Mouse (Mus musculus): ENCODE data around the gene Gm45208.
"Not testable (repeated sequence)": the region's sequence is repeated elsewhere in the genome, so short reads cannot be mapped to it uniquely, and the experiment has no call there.

The Gm45208 gene

GRCm38 (mm10) chrX:7721514-7722281 lies at the start of gene Gm45208:
Gene Gm45208 (plus strand): TSS chrX:7722245.
- DNase-seq (ENCODE audit: low spot score): peak; percentile 60

GRCm38 (mm10) chrX:7672739-7673138 lies 49.3 kb upstream of the Gm45208 start:
- DNase-seq (ENCODE audit: low spot score): no peak

DNA sequence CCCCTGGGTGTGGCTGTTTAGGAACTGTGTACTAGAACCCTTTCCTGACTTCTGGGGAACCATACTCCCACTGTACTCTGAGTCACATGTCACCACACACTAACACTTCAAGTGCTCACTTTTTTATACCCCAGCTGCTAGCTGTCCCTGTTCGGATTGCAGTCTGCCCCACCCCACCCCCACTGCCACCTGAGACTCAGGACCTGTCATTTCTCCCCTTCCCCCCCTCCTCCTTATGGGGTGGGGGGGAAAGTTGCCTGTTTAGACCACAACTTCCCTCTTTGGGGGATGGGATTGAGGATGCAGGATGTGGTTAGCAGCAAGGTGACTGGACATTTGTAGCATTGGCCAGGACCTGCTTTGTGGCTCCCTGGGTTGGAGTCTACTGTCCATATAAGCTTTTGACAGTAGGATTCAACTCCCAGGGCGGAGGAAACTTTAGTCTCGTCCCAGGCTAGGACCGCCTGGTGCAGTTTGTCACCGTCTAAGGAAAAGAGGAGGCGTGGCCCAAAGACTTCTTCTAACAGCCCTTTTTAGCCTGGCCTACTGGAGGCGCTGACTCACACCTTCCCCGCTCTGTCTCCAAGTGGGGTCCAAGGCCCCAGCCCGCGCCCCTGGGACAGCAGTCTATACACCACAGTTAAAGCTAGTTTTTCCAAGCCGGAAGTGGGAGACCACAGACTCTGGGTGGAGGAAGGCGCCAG lies 48.3 kb upstream of the Gm45208 start:
- DNase-seq (ENCODE audit: low spot score): no peak

DNA sequence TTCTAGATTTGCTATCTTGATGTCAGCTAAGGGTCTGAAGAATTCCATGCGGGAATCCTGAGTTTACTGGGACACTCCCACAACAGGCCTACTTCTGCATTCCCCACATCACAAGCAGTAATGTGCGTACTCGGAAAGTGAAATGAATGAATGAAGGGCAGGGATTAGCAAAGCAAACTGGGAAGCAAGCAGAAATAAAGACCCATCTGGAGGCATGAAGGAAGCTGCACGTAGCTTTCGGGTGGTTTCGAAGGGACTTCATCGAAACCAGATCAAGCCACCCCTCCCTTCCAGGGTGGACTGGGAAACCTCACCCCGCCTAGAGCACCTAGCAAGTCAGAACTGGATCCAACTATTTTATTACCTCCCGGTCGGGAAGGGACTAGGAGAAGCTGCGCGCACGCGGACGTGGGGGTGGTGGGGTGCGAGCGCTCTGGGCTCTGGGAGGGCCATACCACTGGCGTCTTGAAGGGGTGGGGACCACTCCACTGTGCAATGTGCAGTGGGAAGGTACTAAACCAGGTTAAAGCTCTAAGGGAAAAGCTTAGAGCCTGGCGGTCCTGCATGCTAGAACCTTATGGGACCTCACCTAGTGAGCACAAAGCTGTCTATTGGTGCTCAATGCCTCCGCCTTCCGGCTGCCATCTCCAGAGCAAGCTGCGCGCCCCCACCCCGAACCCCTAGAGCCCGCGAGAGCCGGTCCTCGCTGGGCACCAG lies 47.6 kb upstream of the Gm45208 start:
- no peak for DNase-seq (ENCODE audit: low spot score)

DNA sequence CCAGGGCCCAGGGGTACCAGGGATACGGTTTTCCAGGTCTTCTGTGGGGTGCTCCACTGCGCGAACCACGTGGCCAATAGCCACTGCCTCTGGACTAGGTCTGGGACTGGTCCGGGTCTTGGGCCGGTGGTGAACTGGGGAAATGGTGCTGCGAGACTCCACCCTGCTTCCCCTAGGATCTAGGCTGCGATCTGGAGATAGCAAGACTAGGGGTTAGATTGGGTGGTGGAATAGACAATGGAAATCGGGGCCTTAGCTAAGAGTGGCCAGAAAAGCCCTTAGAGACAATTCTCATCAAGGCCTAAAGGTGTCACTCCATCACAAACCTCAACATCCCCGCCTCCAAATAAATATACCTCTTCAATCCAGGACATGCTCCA lies 47.1 kb upstream of the Gm45208 start:
- DNase-seq (ENCODE audit: low spot score): no peak

GRCm38 (mm10) chrX:7678986-7679385 lies 43.1 kb upstream of the Gm45208 start:
- no peak for DNase-seq (ENCODE audit: low spot score)

- peak; percentile 88 for DNase-seq (ENCODE audit: low spot score)
Measured at GRCm38 (mm10) chrX:7679405-7680056, 42.5 kb upstream of the Gm45208 start.

DNA sequence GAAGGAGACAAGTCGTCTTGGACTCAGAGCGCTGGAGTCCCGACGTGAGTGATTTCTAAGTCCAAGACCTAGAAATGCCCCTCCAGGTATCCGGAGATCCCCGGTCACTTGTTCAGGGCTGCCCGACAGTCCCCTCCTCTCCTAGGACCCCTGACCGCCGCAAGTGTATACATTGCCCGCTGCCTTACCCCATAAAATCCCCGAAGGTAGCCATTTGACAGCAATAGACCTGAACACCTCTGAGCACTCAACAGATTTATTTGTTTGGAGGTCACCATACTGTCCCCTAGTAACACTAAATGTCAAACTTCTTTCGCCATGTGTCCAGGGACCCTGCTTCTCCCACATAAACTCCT lies 42.0 kb upstream of the Gm45208 start:
- DNase-seq (ENCODE audit: low spot score): no peak

- DNase-seq (ENCODE audit: low spot score): no peak
Measured at GRCm38 (mm10) chrX:7680864-7681263, 41.2 kb upstream of the Gm45208 start, which contains the start of gene Magix. Gene Magix (minus strand): TSS chrX:7681251.

DNA sequence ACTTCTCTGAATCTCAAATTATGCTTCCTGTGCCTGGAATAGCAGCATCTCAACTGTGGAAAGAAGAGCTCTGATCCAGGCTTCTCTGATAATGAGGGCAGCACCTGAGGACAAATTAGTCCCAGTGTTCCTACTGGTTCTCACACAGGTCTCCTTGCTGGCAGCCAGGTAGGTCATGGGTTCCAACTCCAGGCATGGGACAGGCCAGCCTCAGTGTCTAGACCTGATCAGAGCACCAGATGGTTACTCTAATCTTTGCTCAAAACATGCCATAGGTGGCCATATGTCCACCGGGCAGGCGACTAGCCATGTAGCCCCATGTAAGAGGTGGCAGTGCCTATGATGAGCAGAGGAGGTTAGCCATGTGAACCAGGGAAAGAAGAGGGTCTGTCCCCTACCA lies 33.7 kb upstream of the Gm45208 start:
- no peak for DNase-seq (ENCODE audit: low spot score)

- no peak for DNase-seq (ENCODE audit: low spot score)
Measured at GRCm38 (mm10) chrX:7690486-7690885, 31.6 kb upstream of the Gm45208 start.

DNA sequence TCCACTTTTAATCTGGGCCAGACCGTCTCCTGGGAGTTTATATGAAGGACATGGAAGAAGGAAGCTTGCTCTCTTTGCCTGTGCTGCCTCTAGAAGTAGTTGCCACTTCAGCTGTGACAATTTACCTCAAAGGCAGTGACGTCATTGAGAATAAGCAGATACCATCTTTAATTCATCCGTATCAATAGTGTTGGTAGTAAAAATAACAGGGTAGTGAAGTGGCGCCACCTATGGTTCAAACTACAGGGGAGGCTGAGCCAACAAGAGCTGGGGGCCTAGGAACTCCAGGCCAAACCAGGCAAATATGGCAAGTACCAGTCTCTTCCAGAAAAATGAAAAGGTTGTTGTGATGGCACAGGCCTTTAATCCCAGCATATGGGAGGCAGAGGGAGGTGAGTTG lies 29.2 kb upstream of the Gm45208 start:
- DNase-seq (ENCODE audit: low spot score): peak; percentile 28

DNA sequence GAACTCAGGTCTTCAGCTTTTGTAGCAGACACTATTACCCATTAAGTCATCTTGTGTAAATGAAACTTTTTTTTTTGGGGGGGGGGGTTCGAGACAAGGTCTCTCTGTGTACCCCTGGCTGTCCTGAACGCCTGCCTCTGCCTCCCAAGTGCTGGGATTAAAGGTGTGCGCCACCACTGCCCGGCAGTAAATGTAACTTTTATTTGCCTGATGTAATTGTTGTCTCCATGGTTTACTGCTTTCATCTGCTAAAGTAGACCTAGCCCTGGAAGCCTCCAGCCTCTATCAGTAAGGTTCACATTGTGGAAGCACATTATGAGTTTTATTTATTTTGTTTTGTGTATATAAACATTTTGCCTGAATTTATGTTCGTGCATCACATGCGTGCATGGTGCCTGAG lies 25.5 kb upstream of the Gm45208 start:
- DNase-seq (ENCODE audit: low spot score): no peak

DNA sequence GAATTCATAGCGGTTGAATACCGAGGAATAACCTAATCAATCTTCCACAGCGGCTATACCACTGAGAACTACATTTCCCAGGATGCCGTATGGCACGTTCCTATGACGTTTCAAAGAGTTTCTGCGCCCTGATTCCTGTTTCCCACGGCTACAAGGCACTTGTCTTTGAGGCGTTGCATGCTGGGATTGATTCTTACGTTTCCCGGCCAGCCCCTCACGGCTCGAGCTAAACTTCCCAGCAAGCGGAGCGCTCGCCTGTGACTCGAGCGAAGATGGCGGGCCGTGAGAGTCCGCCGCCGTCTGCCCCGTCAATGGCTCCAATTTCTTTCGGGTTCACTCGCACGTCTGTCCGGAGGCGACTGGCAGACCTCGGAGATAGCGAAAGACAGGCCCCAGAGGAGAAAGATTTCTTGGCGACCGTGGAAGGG lies 25.1 kb upstream of the Gm45208 start, which contains the start of gene Gpkow:
Gene Gpkow (plus strand): TSS at position 178 of the 428 bp plus-strand sequence.
- peak; percentile 85 for DNase-seq (ENCODE audit: low spot score)

DNA sequence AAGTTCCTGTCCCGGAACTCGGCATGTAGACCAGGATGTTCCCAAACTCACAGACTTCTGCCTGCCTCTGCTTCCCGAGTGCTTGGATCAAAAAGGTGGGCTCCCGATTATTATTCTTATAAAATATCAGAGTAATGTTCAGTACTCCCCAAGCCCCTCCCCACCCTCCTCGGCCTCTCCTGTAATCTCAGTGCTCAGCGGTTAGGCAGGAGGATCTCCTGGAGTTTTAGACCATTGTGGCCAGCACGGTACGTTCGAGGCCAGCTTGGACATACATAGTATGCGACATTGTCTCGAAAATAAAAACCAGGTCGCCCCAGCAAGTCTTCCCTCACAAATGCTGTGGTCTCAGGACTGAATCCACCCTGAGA lies 8.3 kb upstream of the Gm45208 start:
- DNase-seq (ENCODE audit: low spot score): not testable (repeated sequence)

GRCm38 (mm10) chrX:7714135-7714899 lies 7.7 kb upstream of the Gm45208 start, which contains the start of gene Wdr45:
Gene Wdr45 (plus strand): TSS chrX:7714333.
- DNase-seq (ENCODE audit: low spot score): peak; percentile 95

GRCm38 (mm10) chrX:7716058-7716457 lies 6.0 kb upstream of the Gm45208 start:
- DNase-seq (ENCODE audit: low spot score): not testable (repeated sequence)

DNA sequence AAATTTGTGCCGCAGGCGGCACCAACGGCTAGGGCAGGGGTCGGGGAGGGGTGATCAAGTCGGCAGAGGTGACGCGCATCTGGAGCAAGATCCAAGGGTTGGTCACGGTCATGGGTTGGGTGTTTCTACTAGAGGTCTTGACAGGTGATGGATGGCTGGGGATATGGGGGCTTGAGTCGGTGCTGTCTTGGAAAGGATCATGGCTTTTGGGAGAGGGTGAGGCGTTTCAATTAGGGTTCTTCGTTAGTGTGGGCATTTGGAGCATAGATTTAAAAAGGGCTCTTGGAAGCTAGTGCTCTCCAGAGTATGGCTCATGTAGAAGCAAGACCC lies 202 bp downstream of the Gm45208 start:
- no peak for DNase-seq (ENCODE audit: low spot score)

DNA sequence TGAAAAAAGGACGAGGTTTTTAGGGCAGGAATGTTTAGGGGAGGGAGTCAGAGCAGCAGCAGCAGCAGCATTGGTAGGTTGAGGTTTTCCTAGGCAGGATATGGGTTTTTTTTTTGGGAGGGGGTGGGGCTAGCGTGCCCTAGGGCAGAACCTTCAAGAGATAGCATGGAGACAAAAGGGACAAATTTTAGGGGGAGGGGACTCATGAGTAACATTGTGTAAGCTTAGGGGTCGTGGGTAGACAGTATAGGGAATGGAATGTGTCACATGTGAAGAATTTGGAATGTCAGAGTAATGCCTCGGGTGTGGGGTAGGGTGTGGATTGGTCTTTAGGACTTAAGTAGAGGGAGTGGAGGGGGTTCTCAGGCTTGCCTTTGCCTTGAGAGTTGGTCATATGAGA lies 646 bp downstream of the Gm45208 start:
- DNase-seq (ENCODE audit: low spot score): no peak

DNA sequence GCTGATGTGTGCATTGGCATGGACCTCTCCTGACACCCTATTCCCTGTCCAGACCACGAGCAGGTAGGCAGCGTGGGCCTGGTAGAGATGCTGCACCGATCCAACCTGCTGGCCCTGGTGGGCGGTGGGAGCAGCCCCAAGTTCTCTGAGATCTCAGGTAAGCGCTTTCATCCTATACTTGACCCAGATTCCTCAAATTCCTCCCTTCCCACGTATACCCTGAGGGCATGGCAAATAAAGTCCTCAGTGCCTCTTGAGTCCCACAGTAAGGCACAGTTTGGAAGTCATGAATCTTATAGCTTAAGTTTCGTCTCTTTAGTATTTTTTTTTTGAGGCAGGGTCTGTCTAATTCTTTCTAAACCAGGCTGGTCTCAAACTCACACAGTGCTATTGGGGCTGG lies 2.1 kb downstream of the Gm45208 start:
- DNase-seq (ENCODE audit: low spot score): no peak

- no peak for DNase-seq (ENCODE audit: low spot score)
Measured at GRCm38 (mm10) chrX:7725841-7726240, 3.8 kb downstream of the Gm45208 start.

DNA sequence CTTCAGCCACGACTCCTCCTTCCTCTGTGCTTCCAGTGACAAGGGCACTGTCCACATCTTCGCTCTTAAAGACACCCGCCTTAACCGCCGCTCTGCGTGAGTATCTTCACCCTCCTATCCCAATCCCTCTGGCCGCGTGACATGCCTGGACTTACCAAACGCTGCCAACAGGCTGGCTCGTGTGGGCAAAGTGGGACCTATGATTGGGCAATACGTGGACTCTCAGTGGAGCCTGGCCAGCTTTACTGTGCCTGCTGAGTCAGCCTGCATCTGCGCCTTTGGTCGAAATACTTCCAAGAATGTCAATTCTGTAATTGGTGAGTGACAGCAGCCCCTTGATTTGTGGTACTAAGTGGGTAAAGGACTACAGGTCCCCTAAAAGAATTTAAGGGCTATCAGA lies 5.1 kb downstream of the Gm45208 start:
- no peak for DNase-seq (ENCODE audit: low spot score)

All from layer of hippocampus, adult 11-12 months (tissue).